Comparison of ENCODE assay signal across 7 mouse cellular contexts in genomic region chr5:93092857-93093622, GRCm38 (mm10). TPM values are rescaled to one million over a fixed set of nuclear protein-coding genes. Genes with fewer than 3 reads are reported as not detected.
DNase-seq lines count a peak whose midpoint lies in the region; ATAC-seq lines count a peak whose summit lies in the region.

Gene Sept11 (plus strand): TSS chr5:93093437.

- no peaks in the 10 kb centered on the region for H3K9me3 ChIP-seq in embryonic facial prominence, embryonic 11.5 days (replicated peaks; ENCODE audit: control insufficient read depth, low read length)
- no peaks in the 10 kb centered on the region for H3K9me3 ChIP-seq in limb, embryonic 11.5 days (ENCODE audit: control insufficient read depth, low read length)
- no peaks in the 10 kb centered on the region for H3K9me3 ChIP-seq in midbrain, embryonic 14.5 days (ENCODE audit: control insufficient read depth, low read length)

- peak within 1 kb of the TSS; percentile 92 for H3K4me2 ChIP-seq in embryonic facial prominence, embryonic 11.5 days (ENCODE audit: low read depth, low read length)
- peak within 1 kb of the TSS; percentile 97 for H3K4me2 ChIP-seq in limb, embryonic 11.5 days (ENCODE audit: low read depth, severe bottlenecking)
- peak within 1 kb of the TSS; percentile 94 for H3K4me2 ChIP-seq in midbrain, embryonic 14.5 days (ENCODE audit: low read length)

- peak; percentile 91 for ATAC-seq in embryonic facial prominence, embryonic 11.5 days (replicated peaks; ENCODE audit: insufficient number of reproducible peaks, low FRiP score, low TSS enrichment, low read depth)
- peak; percentile 90 for ATAC-seq in limb, embryonic 11.5 days (ENCODE audit: insufficient number of reproducible peaks, low FRiP score, low TSS enrichment, low read depth)
- peak; percentile 92 for ATAC-seq in midbrain, embryonic 14.5 days (ENCODE audit: low FRiP score, low TSS enrichment)

- no peaks in the 10 kb centered on the region for H3K27me3 ChIP-seq in embryonic facial prominence, embryonic 11.5 days (ENCODE audit: control insufficient read depth, insufficient read depth, low read length)
- H3K27me3 ChIP-seq in limb, embryonic 11.5 days (ENCODE audit: control insufficient read depth, insufficient read depth, low read length), result no peaks in the 10 kb centered on the region
- no peaks in the 10 kb centered on the region for H3K27me3 ChIP-seq in midbrain, embryonic 14.5 days (ENCODE audit: control insufficient read depth, insufficient read depth, low read length)

- peak within 1 kb of the TSS; percentile 89 for H3K27ac ChIP-seq in embryonic facial prominence, embryonic 11.5 days (replicated peaks; ENCODE audit: low read depth, low read length)
- peak within 1 kb of the TSS; percentile 91 for H3K27ac ChIP-seq in limb, embryonic 11.5 days (replicated peaks; ENCODE audit: low read depth, low read length)
- H3K27ac ChIP-seq in midbrain, embryonic 14.5 days (replicated peaks; ENCODE audit: low read depth, low read length), result peak within 1 kb of the TSS; percentile 94

- peak; percentile 97 for DNase-seq in adrenal gland, postnatal 14 days
- DNase-seq in embryonic facial prominence, embryonic 11.5 days (ENCODE audit: low spot score), result peak; percentile 91
- DNase-seq in heart, adult 11 months, result peak; percentile 99
- peak; percentile 97 for DNase-seq in kidney, adult 18-20 months
- DNase-seq in limb, embryonic 11.5 days (ENCODE audit: low spot score), result peak; percentile 95
- DNase-seq in midbrain, embryonic 14.5 days, result peak; percentile 96
- peak; percentile 84 to 91 for DNase-seq in spleen, adult 18-20 months

- WGBS in embryonic facial prominence, embryonic 11.5 days, result under 1% methylated on average over 63 of the region's 63 CpGs
- WGBS in limb, embryonic 11.5 days, result under 1% methylated on average over 63 of the region's 63 CpGs
- WGBS in midbrain, embryonic 14.5 days, result under 1% methylated on average over 63 of the region's 63 CpGs

- H3K4me3 ChIP-seq in embryonic facial prominence, embryonic 11.5 days (ENCODE audit: low read depth, low read length), result peak within 1 kb of the TSS; percentile 76
- H3K4me3 ChIP-seq in limb, embryonic 11.5 days (ENCODE audit: low read depth, low read length), result peak within 1 kb of the TSS; percentile 94
- H3K4me3 ChIP-seq in midbrain, embryonic 14.5 days (replicated peaks; ENCODE audit: low read depth, low read length), result peak within 1 kb of the TSS; percentile 77

- peaks cover 2% of the 10 kb centered on the region; the same call in 1 of the 2 replicates for H3K4me1 ChIP-seq in embryonic facial prominence, embryonic 11.5 days (ENCODE audit: control insufficient read depth, insufficient read depth, low read length)
- H3K4me1 ChIP-seq in limb, embryonic 11.5 days (ENCODE audit: control insufficient read depth, insufficient read depth, low read length), result peaks cover 34% of the 10 kb centered on the region
- peaks cover 35% of the 10 kb centered on the region for H3K4me1 ChIP-seq in midbrain, embryonic 14.5 days (ENCODE audit: control insufficient read depth, insufficient read depth, low read length)

- peak within 1 kb of the TSS; percentile 96 for H3K9ac ChIP-seq in embryonic facial prominence, embryonic 11.5 days (replicated peaks; ENCODE audit: low read length)
- H3K9ac ChIP-seq in limb, embryonic 11.5 days (ENCODE audit: low read length), result peak within 1 kb of the TSS; percentile 92
- peak within 1 kb of the TSS; percentile 85 for H3K9ac ChIP-seq in midbrain, embryonic 14.5 days (replicated peaks; ENCODE audit: low read length)

- H3K36me3 ChIP-seq in embryonic facial prominence, embryonic 11.5 days (replicated peaks; ENCODE audit: control insufficient read depth, insufficient read depth, low read depth, low read length), result no peaks in the 10 kb centered on the region
- H3K36me3 ChIP-seq in limb, embryonic 11.5 days (ENCODE audit: control insufficient read depth, insufficient read depth, low read length), result no peaks in the 10 kb centered on the region
- H3K36me3 ChIP-seq in midbrain, embryonic 14.5 days (ENCODE audit: control insufficient read depth, insufficient read depth, low read length), result no peaks in the 10 kb centered on the region

RNA-seq across cellular contexts. Expression of gene Sept11, which starts in this region (rescaled TPM):
- 56.7 and 59.4 TPM in 2 replicates for total RNA-seq in adrenal gland, postnatal 14 days (2021)
- 236 and 261 TPM in 2 replicates for polyA plus RNA-seq in embryonic facial prominence, embryonic 11.5 days (2014; fragmentation: Nextera tagmentation; extraction: Ambion mirVana)
- polyA plus RNA-seq in limb, embryonic 11.5 days (2014; fragmentation: Nextera tagmentation; extraction: Ambion mirVana), result 276 and 282 TPM in 2 replicates
- polyA plus RNA-seq in midbrain, embryonic 14.5 days (2014; fragmentation: Nextera tagmentation; extraction: Ambion mirVana), result 103 and 171 TPM in 2 replicates

Comparison
In these comparisons a context has a peak if more than half of its experiments do, and no peak if none do; other contexts are left out.
1. Peak in every context shown above with its lines: DNase-seq, ATAC-seq, H3K4me3 ChIP-seq and H3K27ac ChIP-seq.